Mouse (Mus musculus) lung, embryonic 16.5 days (tissue): ENCODE results near the gene Fxyd3. TPM values are rescaled to one million over a fixed set of nuclear protein-coding genes. Genes with fewer than 3 reads are reported as not detected.

Source experiments
- ATAC-seq: fragments of 200-750 bp; cut with Nextera tagmentation; 2 replicates; pipeline ENCODE4 v1.8.0; 2017; ENCODE audit warnings: low read depth, mild to moderate bottlenecking, moderate library complexity
- H3K27ac ChIP-seq: fragments of 300-500 bp; sonication (generic); 2 replicates; pipeline ENCODE4 v1.5.1; 2014; ENCODE audit warnings: mild to moderate bottlenecking, control low read depth, low read length
- H3K27me3 ChIP-seq: fragments of 300-500 bp; sonication (generic); 2 replicates; pipeline ENCODE4 v1.6.1; 2014; ENCODE audit warnings: low read depth, low read length, mixed read lengths; ENCODE audit not compliant: control insufficient read depth, insufficient read depth
- H3K36me3 ChIP-seq: fragments of 300-500 bp; sonication (generic); 2 replicates; pipeline ENCODE4 v1.6.1; 2014; ENCODE audit warnings: low read length; ENCODE audit not compliant: control insufficient read depth, insufficient read depth
- H3K4me1 ChIP-seq: fragments of 300-500 bp; sonication (generic); replicated peaks from 2 replicates; pipeline ENCODE4 v1.6.1; 2014; ENCODE audit warnings: low read length, mixed read lengths; ENCODE audit not compliant: control insufficient read depth, insufficient read depth
- H3K4me2 ChIP-seq: fragments of 300-500 bp; sonication (generic); 2 replicates; pipeline ENCODE4 v1.6.1; 2014; ENCODE audit warnings: low read depth, low read length, control low read depth
- H3K4me3 ChIP-seq: fragments of 300-500 bp; sonication (generic); 2 replicates; pipeline ENCODE4 v1.5.1; 2014; ENCODE audit warnings: mild to moderate bottlenecking, low read length, control low read depth
- H3K9ac ChIP-seq: fragments of 300-500 bp; sonication (generic); 2 replicates; pipeline ENCODE4 v1.6.1; 2014; ENCODE audit warnings: low read length, control low read depth
- H3K9me3 ChIP-seq: fragments of 300-500 bp; sonication (generic); 2 replicates; pipeline ENCODE4 v1.6.1; 2016; ENCODE audit warnings: low read length; ENCODE audit not compliant: control insufficient read depth
- WGBS: fragments of 180-500 bp; shearing (Covaris S2); extraction: QIAGEN DNeasy Blood & Tissue Kit; methylation state at CpG from one replicate; pipeline ENCODE4 v1.1.7; 2014; 5-methylcytosine and 5-hydroxymethylcytosine counted together
- polyA plus RNA-seq: library from polyadenylated mRNA; unstranded; fragments of >200 nt; fragmentation: Nextera tagmentation; extraction: Ambion mirVana; gene quantifications from 2 replicates; pipeline ENCODE4 v1.2.1, GENCODE M21; 2015

Gene Fxyd3
- polyA plus RNA-seq, 1 experiment from 2014 or later = 76.9 TPM

GRCm38 (mm10) chr7:31089721-31090120, 13.2 kb upstream of the Fxyd3 start:
- WGBS = 69% methylated on average over 2 of the region's 2 CpGs
- Histone ChIP-seq H3K4me1 (peaks cover 5% of the 10 kb centered on the region), H3K9ac (no peak overlapping the region), H3K4me3 (no peak overlapping the region), H3K27ac (no peak overlapping the region), H3K27me3 (no peaks in the 10 kb centered on the region), H3K36me3 (no peaks in the 10 kb centered on the region), H3K4me2 (no peak overlapping the region), H3K9me3 (no peaks in the 10 kb centered on the region)
- no peak for ATAC-seq

GRCm38 (mm10) chr7:31088206-31088605, 11.7 kb upstream of the Fxyd3 start:
- H3K27ac ChIP-seq = no peak overlapping the region
- WGBS = 63% methylated on average over 3 of the region's 3 CpGs

GRCm38 (mm10) chr7:31087262-31087661, 10.8 kb upstream of the Fxyd3 start:
- ATAC-seq = no peak
- Histone ChIP-seq H3K36me3 (no peaks in the 10 kb centered on the region), H3K27me3 (no peaks in the 10 kb centered on the region), H3K4me3 (no peak overlapping the region), H3K27ac (no peak overlapping the region), H3K9ac (no peak overlapping the region), H3K9me3 (no peaks in the 10 kb centered on the region), H3K4me1 (peaks cover 9% of the 10 kb centered on the region), H3K4me2 (no peak overlapping the region)
- 40% methylated on average over 2 of the region's 2 CpGs for WGBS

More at GRCm38 (mm10) chr7:31088206-31088605, 11.7 kb upstream of the Fxyd3 start:
- no peaks in the 10 kb centered on the region for H3K36me3 ChIP-seq
- no peaks in the 10 kb centered on the region for H3K9me3 ChIP-seq
- H3K27me3 ChIP-seq = no peaks in the 10 kb centered on the region
- no peak overlapping the region for H3K4me2 ChIP-seq
- no peak for ATAC-seq
- peaks cover 9% of the 10 kb centered on the region for H3K4me1 ChIP-seq
- no peak overlapping the region for H3K4me3 ChIP-seq
- H3K9ac ChIP-seq = no peak overlapping the region

- no peak for ATAC-seq
- WGBS = 86% methylated on average over 9 of the region's 9 CpGs
- H3K27ac ChIP-seq = no peak overlapping the region
These were observed 9.8 kb upstream of the Fxyd3 start for GRCm38 (mm10) chr7:31086175-31086755.

GRCm38 (mm10) chr7:31085171-31085570, 8.7 kb upstream of the Fxyd3 start:
- Histone ChIP-seq H3K4me3 (no peak overlapping the region), H3K36me3 (no peaks in the 10 kb centered on the region), H3K4me1 (peaks cover 9% of the 10 kb centered on the region), H3K4me2 (no peak overlapping the region), H3K27ac (peak overlapping the region; percentile 10; the same call in 1 of the 2 replicates), H3K9me3 (no peaks in the 10 kb centered on the region), H3K9ac (no peak overlapping the region), H3K27me3 (no peaks in the 10 kb centered on the region)
- 25% methylated on average over 3 of the region's 3 CpGs for WGBS
- ATAC-seq = peak; percentile 48; the same call in 1 of the 2 replicates

More at GRCm38 (mm10) chr7:31086175-31086755, 9.8 kb upstream of the Fxyd3 start:
- no peak overlapping the region for H3K4me2 ChIP-seq
- no peak overlapping the region for H3K9ac ChIP-seq
- H3K4me1 ChIP-seq = peaks cover 9% of the 10 kb centered on the region
- no peaks in the 10 kb centered on the region for H3K27me3 ChIP-seq
- no peaks in the 10 kb centered on the region for H3K9me3 ChIP-seq
- H3K4me3 ChIP-seq = no peak overlapping the region
- H3K36me3 ChIP-seq = no peaks in the 10 kb centered on the region

GRCm38 (mm10) chr7:31084140-31084539, 7.6 kb upstream of the Fxyd3 start:
- no peak overlapping the region for H3K4me3 ChIP-seq
- no peak overlapping the region for H3K4me2 ChIP-seq
- peaks cover 9% of the 10 kb centered on the region for H3K4me1 ChIP-seq
- H3K9ac ChIP-seq = no peak overlapping the region
- 36% methylated on average over 9 of the region's 9 CpGs for WGBS
- no peaks in the 10 kb centered on the region for H3K36me3 ChIP-seq
- ATAC-seq = peak; percentile 69
- H3K27me3 ChIP-seq = no peaks in the 10 kb centered on the region
- 0 out of 2 replicates have a peak overlapping the region, but pooled peaks have one; percentile 0 for H3K27ac ChIP-seq
- H3K9me3 ChIP-seq = no peaks in the 10 kb centered on the region

GRCm38 (mm10) chr7:31082831-31083588, 6.5 kb upstream of the Fxyd3 start:
- H3K36me3 ChIP-seq = no peaks in the 10 kb centered on the region
- no peaks in the 10 kb centered on the region for H3K9me3 ChIP-seq
- H3K4me1 ChIP-seq = peaks cover 9% of the 10 kb centered on the region
- H3K9ac ChIP-seq = 0 out of 2 replicates have a peak overlapping the region, but pooled peaks have one; percentile 12
- H3K27ac ChIP-seq = no peak overlapping the region
- no peak overlapping the region for H3K4me3 ChIP-seq
- no peak overlapping the region for H3K4me2 ChIP-seq
- ATAC-seq = 0 out of 2 replicates have a peak, but pooled peaks have one; percentile 4
- 62% methylated on average over 14 of the region's 14 CpGs for WGBS
- H3K27me3 ChIP-seq = no peaks in the 10 kb centered on the region

- no peak for ATAC-seq
- H3K4me2 ChIP-seq = no peak overlapping the region
- no peaks in the 10 kb centered on the region for H3K36me3 ChIP-seq
- H3K4me1 ChIP-seq = peaks cover 13% of the 10 kb centered on the region
- no peaks in the 10 kb centered on the region for H3K9me3 ChIP-seq
- no peak overlapping the region for H3K9ac ChIP-seq
- H3K4me3 ChIP-seq = no peak overlapping the region
- H3K27me3 ChIP-seq = no peaks in the 10 kb centered on the region
- H3K27ac ChIP-seq = no peak overlapping the region
These were observed 5.6 kb upstream of the Fxyd3 start for GRCm38 (mm10) chr7:31082106-31082505.

GRCm38 (mm10) chr7:31081106-31081505, 4.6 kb upstream of the Fxyd3 start:
- Histone ChIP-seq H3K9ac (no peak overlapping the region), H3K4me2 (no peak overlapping the region), H3K9me3 (no peaks in the 10 kb centered on the region), H3K27me3 (no peaks in the 10 kb centered on the region), H3K36me3 (no peaks in the 10 kb centered on the region), H3K27ac (no peak overlapping the region), H3K4me1 (peaks cover 17% of the 10 kb centered on the region), H3K4me3 (no peak overlapping the region)
- ATAC-seq = no peak
- WGBS = 43% methylated on average over 1 of the region's 1 CpGs
